Mouse (Mus musculus) brain, embryonic 14.5 days (tissue): ENCODE data around the gene Mpzl2.

Experiments
- CTCF ChIP-seq: fragments of 200-500 bp; IDR thresholded peaks from 2 replicates; pipeline ENCODE4 v1.5.1; 2012; ENCODE audit warnings: inconsistent platforms, mild to moderate bottlenecking, moderate library complexity, borderline replicate concordance; ENCODE audit not compliant: insufficient read depth, insufficient read length; ENCODE audit errors: extremely low read depth
- POLR2A ChIP-seq: fragments of 200-500 bp; IDR thresholded peaks from 2 replicates; pipeline ENCODE4 v1.6.1; 2012; ENCODE audit warnings: mild to moderate bottlenecking, inconsistent platforms, borderline replicate concordance; ENCODE audit not compliant: poor library complexity, insufficient read depth, insufficient read length, severe bottlenecking; ENCODE audit errors: extremely low read depth

- TF ChIP-seq POLR2A (no peak), CTCF (no peak)
These were observed 12.2 kb upstream of the Mpzl2 start for GRCm38 (mm10) chr9:45027376-45027775.
